Mouse (Mus musculus): ENCODE measurements around the gene Ctsj. TPM values are rescaled to one million over a fixed set of nuclear protein-coding genes. Genes with fewer than 3 reads are reported as not detected.
"Not testable (repeated sequence)": the region's sequence is repeated elsewhere in the genome, so short reads cannot be mapped to it uniquely, and the experiment has no call there.

Gene Ctsj
- not detected for total RNA-seq (2021)

DNA sequence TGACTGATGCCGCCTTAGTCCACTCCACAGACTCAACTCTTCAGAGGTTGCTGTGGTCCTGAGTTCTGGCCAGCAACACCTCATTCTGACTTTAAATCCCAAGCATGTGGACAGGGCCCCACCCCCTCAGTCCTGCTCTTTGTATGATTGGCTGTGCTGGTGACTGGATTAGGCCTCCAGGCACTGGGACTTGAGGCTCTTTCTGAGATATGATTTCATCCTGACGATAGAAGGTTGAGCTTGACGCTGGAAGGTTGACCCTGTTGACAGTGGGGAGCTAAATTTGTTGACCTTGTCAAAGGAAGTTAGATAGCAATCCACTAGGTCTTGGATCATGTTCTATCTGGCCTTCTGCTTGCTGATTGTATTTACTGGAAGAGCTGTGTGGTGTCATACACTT is at the start of gene Ctsj:
Ctsj (minus strand) TSS at position 101 of the 400 bp plus-strand sequence.
- DNase-seq = no peak
- intact Hi-C loops (cut with DNase I) = no loop called here

- DNase-seq = no peak
Observed at GRCm38 (mm10) chr13:61040531-61040930, 34.8 kb upstream of the Ctsj start, which contains the start of gene Ctsq. Gene Ctsq (minus strand): TSS chr13:61040631.

GRCm38 (mm10) chr13:61022785-61023184 is 17.0 kb upstream of the Ctsj start:
- intact Hi-C loops (cut with DNase I) = no loop called here
- DNase-seq = no peak

More at GRCm38 (mm10) chr13:61040531-61040930, 34.8 kb upstream of the Ctsj start, which contains the start of gene Ctsq:
- intact Hi-C loops (cut with DNase I) = no loop called here

- DNase-seq = no peak
- intact Hi-C loops (cut with DNase I) = no loop called here
Observed at GRCm38 (mm10) chr13:61021844-61022243, 16.1 kb upstream of the Ctsj start.

GRCm38 (mm10) chr13:61010171-61010570 is 4.4 kb upstream of the Ctsj start:
- intact Hi-C loops (cut with DNase I) = no loop called here
- no peak for DNase-seq

DNA sequence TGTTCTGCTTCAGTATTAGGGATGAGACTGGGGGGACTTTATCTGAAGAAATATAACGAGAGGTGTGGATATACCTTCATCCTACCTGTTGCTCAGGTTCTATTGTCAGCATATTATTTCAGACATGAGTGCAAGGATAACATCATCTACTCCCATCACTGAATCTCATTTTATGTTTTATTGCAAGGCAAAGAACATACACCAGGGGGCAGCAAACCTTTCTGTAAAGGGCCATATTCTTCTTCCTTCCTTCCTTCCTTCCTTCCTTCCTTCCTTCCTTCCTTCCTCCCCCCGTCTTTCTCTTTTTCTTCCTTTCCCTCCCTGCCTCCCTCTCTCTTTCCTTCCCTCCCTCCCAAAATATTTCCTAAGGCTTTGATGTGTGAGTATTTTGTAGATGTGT is 8.2 kb downstream of the Ctsj start:
- intact Hi-C loops (cut with DNase I) = no loop called here
- no peak for DNase-seq

DNA sequence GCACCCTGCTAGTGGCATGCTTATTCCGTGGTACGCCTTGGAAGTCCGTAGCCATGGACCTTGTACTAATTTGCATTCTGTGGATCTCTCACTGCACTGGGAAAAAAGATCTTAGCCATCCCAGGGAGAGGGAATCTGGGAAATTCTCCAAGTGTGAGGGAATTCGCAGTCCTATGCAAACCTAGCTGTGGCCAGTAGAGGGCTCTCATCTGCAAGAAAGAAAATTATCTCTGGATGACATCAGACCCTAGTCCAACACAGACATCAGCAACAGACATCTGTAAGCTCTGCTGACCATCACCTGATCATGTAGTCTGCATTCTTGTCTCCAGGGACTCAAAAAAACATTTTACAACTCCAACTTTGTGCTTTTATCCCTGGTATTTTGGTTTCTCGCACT is 18.8 kb downstream of the Ctsj start:
- DNase-seq; intact Hi-C loops (cut with DNase I): not testable (repeated sequence)

DNA sequence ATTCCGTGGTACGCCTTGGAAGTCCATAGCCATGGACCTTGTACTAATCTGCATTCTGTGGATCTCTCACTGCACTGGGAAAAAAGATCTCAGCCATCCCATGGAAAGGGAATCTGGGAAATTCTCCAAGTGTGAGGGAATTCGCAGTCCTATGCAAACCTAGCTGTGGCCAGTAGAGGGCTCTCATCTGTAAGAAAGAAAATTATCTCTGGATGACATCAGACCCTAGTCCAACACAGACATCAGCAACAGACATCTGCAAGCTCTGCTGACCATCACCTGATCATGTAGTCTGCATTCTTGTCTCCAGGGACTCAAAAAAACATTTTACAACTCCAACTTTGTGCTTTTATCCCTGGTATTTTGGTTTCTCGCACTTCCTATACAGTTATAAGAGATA is 33.4 kb downstream of the Ctsj start:
- intact Hi-C loops (cut with DNase I); DNase-seq: not testable (repeated sequence)

DNA sequence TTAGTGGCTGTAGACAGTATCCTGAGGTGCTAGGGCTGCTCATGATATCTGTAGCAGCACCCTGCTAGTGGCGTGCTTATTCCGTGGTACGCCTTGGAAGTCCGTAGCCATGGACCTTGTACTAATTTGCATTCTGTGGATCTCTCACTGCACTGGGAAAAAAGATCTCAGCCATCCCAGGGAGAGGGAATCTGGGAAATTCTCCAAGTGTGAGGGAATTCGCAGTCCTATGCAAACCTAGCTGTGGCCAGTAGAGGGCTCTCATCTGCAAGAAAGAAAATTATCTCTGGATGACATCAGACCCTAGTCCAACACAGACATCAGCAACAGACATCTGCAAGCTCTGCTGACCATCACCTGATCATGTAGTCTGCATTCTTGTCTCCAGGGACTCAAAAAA is 41.8 kb downstream of the Ctsj start:
- intact Hi-C loops (cut with DNase I); DNase-seq: not testable (repeated sequence)

GRCm38 (mm10) chr13:60961706-60962105 is 44.1 kb downstream of the Ctsj start:
- intact Hi-C loops (cut with DNase I) = no loop called here

More at GRCm38 (mm10) chr13:60961706-60962105, 44.1 kb downstream of the Ctsj start:
- DNase-seq = no peak

Other genes starting within 250 kb of the Ctsj start
- gene BC051665, start 219.6 kb downstream of the Ctsj start, total RNA-seq (2021) = not detected
- gene Ctsll3, start 203.1 kb downstream of the Ctsj start, total RNA-seq (2021) = not detected
- not detected for gene 4930486L24Rik, start 141.5 kb downstream of the Ctsj start, total RNA-seq (2021)
- gene Gm49392, start 109.1 kb downstream of the Ctsj start, total RNA-seq (2021) = not detected
- gene Ctla2b, start 108.5 kb downstream of the Ctsj start, total RNA-seq (2021) = 1 to 10 TPM in 1 of 2 experiments, not detected in 1; 2.1 TPM
- not detected for gene Tpbpb, start 101.1 kb downstream of the Ctsj start, total RNA-seq (2021)
- gene Gm49393, start 70.4 kb downstream of the Ctsj start, total RNA-seq (2021) = not detected
- gene Gm49391, start 69.4 kb downstream of the Ctsj start, total RNA-seq (2021) = 1 to 10 TPM; 1.2 to 2.5 TPM
- 10 to 100 TPM; 14.8 to 16.7 TPM for gene Ctla2a, start 69.3 kb downstream of the Ctsj start, total RNA-seq (2021)
- not detected for gene Tpbpa, start 64.0 kb downstream of the Ctsj start, total RNA-seq (2021)
- gene Ctsq, start 34.7 kb upstream of the Ctsj start, total RNA-seq (2021) = not detected
- gene Ctsr, start 158.3 kb upstream of the Ctsj start, total RNA-seq (2021) = not detected
- not detected for gene Cts6, start 197.5 kb upstream of the Ctsj start, total RNA-seq (2021)
- not detected for gene Cts8, start 249.4 kb upstream of the Ctsj start, total RNA-seq (2021)

Data from left cerebral cortex, postnatal 4 days (tissue).